Mouse (Mus musculus) intestine, embryonic 16.5 days (tissue): Measurements from ENCODE around the gene Gtpbp3. TPM values are rescaled to one million over a fixed set of nuclear protein-coding genes. Genes with fewer than 3 reads are reported as not detected.

Experiments used
- ATAC-seq: fragments of 200-750 bp; cut with Nextera tagmentation; 2 replicates; pipeline ENCODE4 v1.8.0; 2017; ENCODE audit warnings: moderate TSS enrichment, moderate library complexity
- H3K27ac ChIP-seq: fragments of 300-500 bp; sonication (generic); 2 replicates; pipeline ENCODE4 v1.5.1; 2014; ENCODE audit warnings: mild to moderate bottlenecking, low read length
- H3K27me3 ChIP-seq: fragments of 300-500 bp; sonication (generic); replicated peaks from 2 replicates; pipeline ENCODE4 v1.6.1; 2014; ENCODE audit warnings: low read length, control low read depth, mixed read lengths; ENCODE audit not compliant: control insufficient read depth, insufficient read depth
- H3K36me3 ChIP-seq: fragments of 300-500 bp; sonication (generic); 2 replicates; pipeline ENCODE4 v1.6.1; 2014; ENCODE audit warnings: low read length, control low read depth; ENCODE audit not compliant: control insufficient read depth, insufficient read depth
- H3K4me1 ChIP-seq: fragments of 300-500 bp; sonication (generic); 2 replicates; pipeline ENCODE4 v1.6.1; 2014; ENCODE audit warnings: low read length, control low read depth, mixed read lengths; ENCODE audit not compliant: control insufficient read depth, insufficient read depth
- H3K4me2 ChIP-seq: fragments of 300-500 bp; sonication (generic); 2 replicates; pipeline ENCODE4 v1.6.1; 2014; ENCODE audit warnings: low read depth, low read length, control low read depth
- H3K4me3 ChIP-seq: fragments of 300-500 bp; sonication (generic); 2 replicates; pipeline ENCODE4 v1.5.1; 2014; ENCODE audit warnings: mild to moderate bottlenecking, low read length
- H3K9ac ChIP-seq: fragments of 300-500 bp; sonication (generic); 2 replicates; pipeline ENCODE4 v1.6.1; 2014; ENCODE audit warnings: low read depth, low read length
- H3K9me3 ChIP-seq: fragments of 300-500 bp; sonication (generic); 2 replicates; pipeline ENCODE4 v1.6.1; 2016; ENCODE audit warnings: low read length, control low read depth; ENCODE audit not compliant: control insufficient read depth
- WGBS: fragments of 180-500 bp; shearing (Covaris S2); extraction: QIAGEN DNeasy Blood & Tissue Kit; methylation state at CpG from one replicate; pipeline ENCODE4 v1.1.7; 2014; 5-methylcytosine and 5-hydroxymethylcytosine counted together
- polyA plus RNA-seq: library from polyadenylated mRNA; unstranded; fragments of >200 nt; fragmentation: Nextera tagmentation; extraction: Ambion mirVana; gene quantifications from 2 replicates; pipeline ENCODE4 v1.2.1, GENCODE M21; 2015

The Gtpbp3 gene
- polyA plus RNA-seq: 14.0 and 14.9 TPM in 2 replicates

DNA sequence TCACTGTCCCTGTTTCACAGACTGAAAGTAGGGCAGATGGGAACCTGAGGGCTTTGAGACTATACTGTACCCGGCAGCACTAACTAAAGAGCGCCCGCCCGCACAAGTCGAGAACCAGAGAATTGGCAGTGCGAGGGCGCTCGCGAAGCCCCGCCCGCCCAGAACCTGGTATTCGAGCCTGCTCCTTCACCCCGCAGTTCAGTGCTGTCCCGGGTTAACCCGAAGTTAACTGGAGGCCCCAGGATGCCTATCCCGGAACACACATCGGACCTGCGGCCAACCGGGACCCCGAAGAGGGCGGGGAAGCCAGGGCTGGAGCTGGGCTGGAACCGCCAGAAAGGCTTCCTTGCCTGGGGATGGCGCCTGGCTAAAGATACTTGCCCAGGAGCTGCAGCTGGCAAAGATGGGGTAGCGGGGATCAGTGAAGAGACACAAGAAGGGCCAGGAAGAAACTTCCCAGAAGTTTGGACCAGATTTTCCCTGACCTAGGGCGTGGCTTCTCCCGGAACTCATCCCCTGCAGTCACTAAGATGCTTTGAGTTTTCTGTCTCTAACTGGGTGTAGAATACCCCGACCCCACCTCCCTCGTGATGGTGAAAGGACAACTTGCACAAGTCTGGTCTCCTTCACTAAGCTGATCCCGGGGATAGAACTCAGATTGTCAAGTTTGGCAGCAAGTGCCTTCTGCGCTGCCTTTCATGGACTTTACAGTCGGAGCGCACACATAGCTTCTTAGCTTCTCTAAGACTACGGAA is at the start of gene Gtpbp3:
Gene Gtpbp3 (plus strand): TSS at position 413 of the 755 bp plus-strand sequence.
- Histone ChIP-seq H3K4me2 (peak within 1 kb of the TSS; percentile 99), H3K4me1 (peaks cover 24% of the 10 kb centered on the region), H3K9ac (peak within 1 kb of the TSS; percentile 85), H3K9me3 (no peaks in the 10 kb centered on the region), H3K4me3 (peak within 1 kb of the TSS; percentile 62), H3K36me3 (peaks cover 12% of the 10 kb centered on the region; the same call in 1 of the 2 replicates), H3K27ac (peak within 1 kb of the TSS; percentile 95), H3K27me3 (no peaks in the 10 kb centered on the region)
- ATAC-seq: peak; percentile 61
- WGBS: 0% methylated on average over 33 of the region's 33 CpGs

DNA sequence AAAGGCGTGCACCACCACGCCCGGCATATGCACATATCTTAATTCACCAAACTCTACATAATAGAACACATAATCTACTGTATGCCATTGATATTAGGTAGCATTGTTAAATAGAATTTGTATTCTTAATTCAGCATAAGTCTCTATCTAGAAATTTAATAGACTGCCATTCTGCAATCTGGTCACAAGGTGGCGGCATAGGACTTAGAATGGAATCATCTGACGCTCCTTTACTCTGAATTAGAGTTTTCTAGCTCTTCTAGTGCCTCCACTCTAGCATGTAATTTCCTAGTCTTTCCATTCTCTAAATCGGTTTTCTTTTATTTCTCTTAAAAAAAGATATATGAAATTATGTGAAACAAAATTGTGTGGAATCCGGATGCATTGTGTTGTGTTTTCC is 46.5 kb upstream of the Gtpbp3 start:
- no peak overlapping the region for H3K27ac ChIP-seq
- H3K4me3 ChIP-seq: no peak overlapping the region
- no peaks in the 10 kb centered on the region for H3K9me3 ChIP-seq
- peaks cover 4% of the 10 kb centered on the region; the same call in 1 of the 2 replicates for H3K27me3 ChIP-seq
- H3K4me1 ChIP-seq: no peaks in the 10 kb centered on the region
- H3K9ac ChIP-seq: no peak overlapping the region
- H3K4me2 ChIP-seq: no peak overlapping the region
- no peaks in the 10 kb centered on the region for H3K36me3 ChIP-seq
- under 1% methylated on average over 7 of the region's 7 CpGs for WGBS
- no peak for ATAC-seq

DNA sequence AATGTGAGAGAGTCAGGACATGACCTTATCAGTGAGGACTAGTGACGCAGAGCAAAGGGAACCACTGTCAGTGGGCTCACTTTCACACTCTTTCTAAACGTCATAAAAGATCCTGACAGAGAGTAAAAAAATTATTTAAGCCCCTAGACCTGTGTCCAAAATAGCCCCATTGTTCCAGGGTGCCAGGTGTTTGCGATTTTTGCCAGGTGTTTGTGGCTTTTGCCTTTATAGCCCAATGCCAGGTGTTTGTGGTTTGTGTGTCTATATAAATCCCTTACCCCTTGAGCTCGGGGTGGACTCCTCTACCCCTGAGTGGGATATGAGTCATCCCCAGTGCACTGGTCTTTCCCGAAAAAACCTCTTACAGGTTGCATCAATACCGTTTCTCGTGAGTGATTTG is 42.8 kb upstream of the Gtpbp3 start:
- Histone ChIP-seq H3K4me2 (no peak overlapping the region), H3K36me3 (no peaks in the 10 kb centered on the region), H3K9ac (no peak overlapping the region), H3K4me3 (no peak overlapping the region), H3K27me3 (peaks cover 4% of the 10 kb centered on the region; the same call in 1 of the 2 replicates), H3K27ac (no peak overlapping the region), H3K4me1 (no peaks in the 10 kb centered on the region), H3K9me3 (no peaks in the 10 kb centered on the region)
- ATAC-seq: no peak
- WGBS: 81% methylated on average over 7 of the region's 7 CpGs

DNA sequence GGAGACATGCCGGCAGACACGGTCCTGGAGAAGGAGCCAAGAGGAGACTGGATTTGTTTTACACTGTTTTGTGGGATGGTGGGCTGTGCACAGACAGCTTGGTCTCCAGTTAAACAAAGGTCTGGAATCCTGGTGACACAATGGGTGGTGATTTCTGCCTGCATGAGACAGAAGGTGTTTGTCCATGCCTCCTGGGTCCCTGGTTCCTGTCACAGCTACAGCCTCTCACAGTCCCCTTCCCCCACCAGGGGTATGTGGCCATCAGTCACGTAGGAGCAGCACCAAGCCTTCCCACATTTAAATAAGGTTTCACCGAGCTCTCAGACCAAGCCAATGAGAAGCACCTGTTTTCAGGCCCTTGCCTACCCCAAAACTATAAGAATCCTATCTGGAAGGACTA is 36.6 kb upstream of the Gtpbp3 start:
- no peak overlapping the region for H3K9ac ChIP-seq
- ATAC-seq: no peak

DNA sequence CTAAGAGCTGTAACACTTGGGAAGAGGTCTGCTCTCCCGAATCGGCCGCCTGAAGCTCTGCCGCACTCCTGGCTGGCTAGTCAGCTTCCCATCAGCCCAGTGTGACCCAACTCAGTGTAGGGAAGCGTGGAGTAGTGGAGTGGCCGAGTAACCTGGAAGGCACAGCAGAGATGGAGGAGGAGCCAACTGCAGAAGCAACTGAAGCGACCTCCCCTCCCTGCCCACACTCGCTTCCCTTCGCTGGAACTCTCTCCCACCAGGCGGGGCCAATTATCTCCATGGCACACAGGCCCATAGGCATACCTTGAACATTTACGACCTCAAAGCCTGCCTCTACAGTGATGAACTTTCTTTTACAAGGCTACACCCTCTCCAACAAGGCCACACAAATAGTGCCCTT is 36.1 kb upstream of the Gtpbp3 start:
- Histone ChIP-seq H3K4me2 (no peak overlapping the region), H3K9ac (no peak overlapping the region), H3K27me3 (no peaks in the 10 kb centered on the region), H3K4me1 (no peaks in the 10 kb centered on the region), H3K36me3 (no peaks in the 10 kb centered on the region), H3K4me3 (no peak overlapping the region), H3K27ac (no peak overlapping the region), H3K9me3 (no peaks in the 10 kb centered on the region)
- WGBS: 44% methylated on average over 11 of the region's 11 CpGs
- ATAC-seq: no peak

More for the DNA sequence above, 36.6 kb upstream of the Gtpbp3 start:
- 61% methylated on average over 4 of the region's 4 CpGs for WGBS
- no peaks in the 10 kb centered on the region for H3K27me3 ChIP-seq
- no peak overlapping the region for H3K4me2 ChIP-seq
- no peak overlapping the region for H3K4me3 ChIP-seq
- H3K36me3 ChIP-seq: no peaks in the 10 kb centered on the region
- no peak overlapping the region for H3K27ac ChIP-seq
- no peaks in the 10 kb centered on the region for H3K4me1 ChIP-seq
- no peaks in the 10 kb centered on the region for H3K9me3 ChIP-seq

DNA sequence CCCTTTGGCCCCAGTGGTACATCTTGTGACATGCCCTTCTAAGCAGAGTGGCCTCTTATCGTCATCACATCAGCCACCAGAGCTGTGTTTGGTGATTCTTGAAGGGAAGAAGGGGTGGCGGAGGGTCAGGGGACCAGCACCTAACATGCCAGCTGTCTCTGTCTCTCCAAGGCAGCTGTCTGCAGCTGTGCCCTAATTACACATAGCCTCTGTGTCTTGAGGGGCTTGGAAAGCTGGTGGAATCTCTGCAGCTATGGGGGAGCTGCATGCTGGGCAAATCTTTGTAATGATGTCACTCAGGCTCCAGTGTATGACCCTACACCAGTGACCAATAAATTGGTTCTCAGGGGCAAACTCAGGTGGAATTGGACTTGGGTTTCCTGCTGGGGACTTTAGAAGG is 35.2 kb upstream of the Gtpbp3 start:
- no peak overlapping the region for H3K27ac ChIP-seq
- no peaks in the 10 kb centered on the region for H3K9me3 ChIP-seq
- H3K27me3 ChIP-seq: no peaks in the 10 kb centered on the region
- no peak overlapping the region for H3K4me2 ChIP-seq
- no peak overlapping the region for H3K4me3 ChIP-seq
- H3K36me3 ChIP-seq: no peaks in the 10 kb centered on the region
- no peak for ATAC-seq
- 61% methylated on average over 2 of the region's 2 CpGs for WGBS
- H3K9ac ChIP-seq: no peak overlapping the region
- no peaks in the 10 kb centered on the region for H3K4me1 ChIP-seq

DNA sequence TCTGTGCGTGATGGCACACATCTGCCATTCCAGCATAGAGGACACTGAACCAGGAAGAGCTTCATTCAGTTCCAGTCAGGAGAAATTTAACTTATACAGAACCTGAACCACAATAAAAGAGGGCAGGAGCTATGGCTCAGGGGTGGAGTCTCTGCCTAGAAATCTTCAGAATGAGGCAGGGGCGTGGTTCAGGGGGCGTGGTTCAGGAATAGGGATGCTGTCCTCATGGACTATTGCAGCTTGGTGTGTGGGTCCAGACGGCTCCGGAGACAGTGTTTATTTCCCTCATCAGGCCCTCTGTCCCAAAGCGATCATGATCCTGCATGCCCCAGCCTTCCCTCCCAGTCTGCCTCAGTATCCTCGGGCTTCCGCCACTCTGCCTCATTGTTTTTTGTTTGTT is 33.2 kb upstream of the Gtpbp3 start:
- 82% methylated on average over 8 of the region's 8 CpGs for WGBS
- H3K36me3 ChIP-seq: no peaks in the 10 kb centered on the region; the same call in 1 of the 2 replicates
- H3K9me3 ChIP-seq: no peaks in the 10 kb centered on the region
- H3K4me1 ChIP-seq: no peaks in the 10 kb centered on the region
- H3K27me3 ChIP-seq: no peaks in the 10 kb centered on the region
- H3K27ac ChIP-seq: no peak overlapping the region
- H3K4me2 ChIP-seq: no peak overlapping the region
- H3K4me3 ChIP-seq: no peak overlapping the region
- no peak overlapping the region for H3K9ac ChIP-seq
- ATAC-seq: no peak

DNA sequence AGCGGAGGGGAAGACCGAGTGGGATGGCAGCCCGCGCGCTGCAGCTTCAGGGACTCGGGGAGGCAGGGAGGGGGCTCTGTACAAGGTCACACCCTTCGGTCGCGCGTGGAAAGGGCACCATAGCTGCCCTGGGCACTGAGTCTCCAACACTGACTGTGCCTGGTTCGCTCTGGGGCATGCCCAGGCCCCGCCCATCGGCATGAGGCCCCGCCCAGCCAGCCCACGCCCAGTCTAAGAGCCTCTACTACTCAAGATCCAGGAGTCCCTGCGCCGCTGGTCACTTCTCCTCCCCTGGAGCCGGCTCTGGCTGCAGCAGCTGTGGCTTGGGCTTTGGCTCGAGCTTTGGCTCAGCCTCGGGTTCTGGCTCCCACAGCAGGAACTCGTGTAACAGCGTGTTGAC is 31.0 kb upstream of the Gtpbp3 start:
- ATAC-seq: peak; percentile 32; the same call in 1 of the 2 replicates
- no peaks in the 10 kb centered on the region for H3K4me1 ChIP-seq
- no peak overlapping the region for H3K4me3 ChIP-seq
- 43% methylated on average over 22 of the region's 22 CpGs for WGBS
- H3K9ac ChIP-seq: no peak overlapping the region
- H3K9me3 ChIP-seq: no peaks in the 10 kb centered on the region
- peaks cover 7% of the 10 kb centered on the region for H3K36me3 ChIP-seq
- H3K27me3 ChIP-seq: no peaks in the 10 kb centered on the region
- no peak overlapping the region for H3K27ac ChIP-seq
- no peak overlapping the region for H3K4me2 ChIP-seq

DNA sequence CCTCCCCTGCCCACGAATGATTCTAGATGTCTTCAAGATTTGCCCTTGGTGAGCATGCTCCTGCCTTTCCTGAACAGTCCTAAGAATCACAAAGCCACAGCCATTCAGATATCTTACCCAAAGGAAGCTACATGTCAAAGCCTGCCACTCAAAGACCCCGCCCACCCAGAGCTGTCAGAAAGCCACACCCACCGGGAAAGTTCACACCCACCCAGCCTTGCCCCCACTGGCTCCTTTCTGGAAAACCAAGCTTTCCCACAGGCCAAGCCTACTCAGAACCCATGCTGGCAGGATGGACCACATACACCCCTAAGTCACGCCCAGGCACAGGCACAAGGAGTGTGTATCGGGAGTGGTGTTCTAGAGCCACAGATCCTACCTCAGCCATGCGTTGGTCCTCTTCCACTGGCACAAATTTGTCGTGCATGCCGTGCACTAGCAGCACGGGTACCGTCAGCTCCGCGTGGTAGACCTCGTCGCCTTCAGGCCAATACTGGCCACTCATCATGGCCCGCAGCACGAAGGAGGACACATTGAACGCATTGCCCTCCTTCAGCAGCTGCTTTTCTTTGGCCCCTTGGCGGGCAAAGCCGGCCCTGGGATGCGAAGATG is 30.1 kb upstream of the Gtpbp3 start:
- ATAC-seq: no peak
- Histone ChIP-seq H3K27me3 (no peaks in the 10 kb centered on the region), H3K27ac (no peak overlapping the region), H3K9ac (no peak overlapping the region), H3K9me3 (no peaks in the 10 kb centered on the region), H3K4me1 (peaks cover 6% of the 10 kb centered on the region; the same call in 1 of the 2 replicates), H3K4me2 (no peak overlapping the region), H3K4me3 (no peak overlapping the region), H3K36me3 (peaks cover 7% of the 10 kb centered on the region)
- WGBS: 82% methylated on average over 20 of the region's 20 CpGs
